Mouse (Mus musculus): ENCODE results near the gene Lrg1. TPM values are rescaled to one million over a fixed set of nuclear protein-coding genes. Genes with fewer than 3 reads are reported as not detected.

The Lrg1 gene
- polyA plus RNA-seq, 1 experiment: 50.0 TPM

GRCm38 (mm10) chr17:56102927-56103326 lies 18.9 kb downstream of the Lrg1 start:
- H3K27ac ChIP-seq (ENCODE audit: control insufficient read depth, insufficient read depth, low read depth, low read length, poor library complexity): no peak overlapping the region
- TF ChIP-seq CTCF (IDR thresholded peaks at IDR 0.05; ENCODE audit: control insufficient read depth, insufficient read depth, low read length): no peak
- no peak for TF ChIP-seq POLR2A (IDR thresholded peaks at IDR 0.05; ENCODE audit: borderline replicate concordance, control insufficient read depth, low read depth, low read length)
- WGBS: 94% methylated on average over 9 of the region's 9 CpGs

GRCm38 (mm10) chr17:56102158-56102557 lies 19.6 kb downstream of the Lrg1 start:
- Histone ChIP-seq H3K27ac (ENCODE audit: control insufficient read depth, insufficient read depth, low read depth, low read length, poor library complexity) (no peak overlapping the region), H3K4me3 (replicated peaks; ENCODE audit: control insufficient read depth, low read depth, low read length) (no peak overlapping the region), H3K4me1 (ENCODE audit: control insufficient read depth, insufficient read depth, low read length) (no peaks in the 10 kb centered on the region; the same call in 1 of the 2 replicates)
- TF ChIP-seq POLR2A (IDR thresholded peaks at IDR 0.05; ENCODE audit: borderline replicate concordance, control insufficient read depth, low read depth, low read length): no peak
- TF ChIP-seq CTCF (IDR thresholded peaks at IDR 0.05; ENCODE audit: control insufficient read depth, insufficient read depth, low read length): no peak
- WGBS: 91% methylated on average over 5 of the region's 5 CpGs

More at GRCm38 (mm10) chr17:56102927-56103326, 18.9 kb downstream of the Lrg1 start:
- H3K4me1 ChIP-seq (ENCODE audit: control insufficient read depth, insufficient read depth, low read length): no peaks in the 10 kb centered on the region; the same call in 1 of the 2 replicates
- H3K4me3 ChIP-seq (replicated peaks; ENCODE audit: control insufficient read depth, low read depth, low read length): no peak overlapping the region

GRCm38 (mm10) chr17:56100811-56101210 lies 21.0 kb downstream of the Lrg1 start:
- TF ChIP-seq CTCF (IDR thresholded peaks at IDR 0.05; ENCODE audit: control insufficient read depth, insufficient read depth, low read length): no peak
- no peak for TF ChIP-seq POLR2A (IDR thresholded peaks at IDR 0.05; ENCODE audit: borderline replicate concordance, control insufficient read depth, low read depth, low read length)
- 84% methylated on average over 3 of the region's 3 CpGs for WGBS
- H3K4me3 ChIP-seq (replicated peaks; ENCODE audit: control insufficient read depth, low read depth, low read length): no peak overlapping the region
- H3K27ac ChIP-seq (ENCODE audit: control insufficient read depth, insufficient read depth, low read depth, low read length, poor library complexity): no peak overlapping the region
- no peaks in the 10 kb centered on the region; the same call in 1 of the 2 replicates for H3K4me1 ChIP-seq (ENCODE audit: control insufficient read depth, insufficient read depth, low read length)

DNA sequence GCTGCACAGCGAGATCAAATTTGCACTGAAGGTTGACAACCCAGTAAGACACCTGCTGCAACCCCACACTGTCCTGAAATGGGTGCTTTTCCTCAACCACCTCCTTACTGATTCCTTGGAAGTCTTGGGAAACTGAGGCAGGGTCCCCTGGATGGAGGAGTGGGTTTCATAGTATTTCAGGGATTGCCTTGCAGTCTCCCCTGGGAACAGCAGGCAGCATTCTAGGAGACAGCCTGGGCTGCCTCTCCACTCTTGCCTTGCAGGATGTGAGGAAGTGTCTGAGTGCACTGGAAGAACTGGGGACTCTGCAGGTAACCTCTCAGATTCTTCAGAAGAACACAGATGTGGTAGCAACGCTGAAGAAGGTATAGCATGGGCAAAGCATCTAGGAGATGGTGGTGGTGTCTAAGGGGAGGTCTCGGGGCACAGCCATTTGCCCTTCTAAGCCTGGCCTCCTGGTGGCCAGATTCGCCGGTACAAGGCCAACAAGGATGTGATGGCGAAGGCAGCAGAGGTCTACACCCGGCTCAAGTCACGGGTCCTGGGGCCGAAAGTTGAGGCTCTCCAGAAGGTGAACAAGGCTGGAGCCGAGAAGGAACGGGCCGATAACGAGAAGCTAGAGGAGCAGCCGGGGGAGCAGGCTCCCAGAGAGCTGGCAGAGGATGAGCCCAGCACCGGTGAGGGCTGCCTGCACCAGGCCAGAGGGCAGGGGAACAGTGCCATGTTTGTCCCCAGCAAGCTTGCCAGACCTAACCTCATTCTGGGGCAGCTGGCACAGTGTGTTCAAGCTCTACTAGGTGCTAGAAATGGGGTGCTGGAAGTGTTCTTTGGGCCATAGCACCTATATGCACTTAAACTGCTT lies 22.9 kb downstream of the Lrg1 start:
- 92% methylated on average over 15 of the region's 15 CpGs for WGBS
- Histone ChIP-seq H3K27ac (ENCODE audit: control insufficient read depth, insufficient read depth, low read depth, low read length, poor library complexity) (no peak overlapping the region), H3K4me1 (ENCODE audit: control insufficient read depth, insufficient read depth, low read length) (no peaks in the 10 kb centered on the region; the same call in 1 of the 2 replicates), H3K4me3 (replicated peaks; ENCODE audit: control insufficient read depth, low read depth, low read length) (no peak overlapping the region)
- TF ChIP-seq CTCF (IDR thresholded peaks at IDR 0.05; ENCODE audit: control insufficient read depth, insufficient read depth, low read length): no peak
- TF ChIP-seq POLR2A (IDR thresholded peaks at IDR 0.05; ENCODE audit: borderline replicate concordance, control insufficient read depth, low read depth, low read length): no peak

DNA sequence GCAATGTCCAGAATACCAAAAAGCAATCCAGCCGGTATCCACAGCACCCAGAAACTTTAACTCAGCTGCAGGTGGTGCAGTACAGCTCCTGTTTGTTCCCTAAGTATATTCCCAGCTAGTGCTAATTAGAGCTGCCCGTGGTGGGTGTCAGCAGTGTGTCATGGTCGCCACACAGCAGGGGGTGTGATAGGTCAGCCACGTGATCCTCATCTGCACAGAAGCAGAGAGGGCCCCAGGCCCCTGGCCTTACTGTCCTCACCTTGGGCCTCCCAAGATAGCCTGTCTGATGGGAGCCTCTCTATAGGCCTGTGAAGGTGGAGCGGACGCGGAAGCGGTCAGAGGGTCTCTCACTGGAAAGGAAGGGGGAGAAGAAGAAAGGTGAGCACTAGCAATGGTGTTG lies 23.6 kb downstream of the Lrg1 start:
- no peak overlapping the region for H3K4me3 ChIP-seq (replicated peaks; ENCODE audit: control insufficient read depth, low read depth, low read length)
- H3K4me1 ChIP-seq (ENCODE audit: control insufficient read depth, insufficient read depth, low read length): no peaks in the 10 kb centered on the region; the same call in 1 of the 2 replicates
- H3K27ac ChIP-seq (ENCODE audit: control insufficient read depth, insufficient read depth, low read depth, low read length, poor library complexity): no peak overlapping the region
- WGBS: 93% methylated on average over 8 of the region's 8 CpGs
- no peak for TF ChIP-seq CTCF (IDR thresholded peaks at IDR 0.05; ENCODE audit: control insufficient read depth, insufficient read depth, low read length)
- no peak for TF ChIP-seq POLR2A (IDR thresholded peaks at IDR 0.05; ENCODE audit: borderline replicate concordance, control insufficient read depth, low read depth, low read length)

GRCm38 (mm10) chr17:56096883-56097282 lies 24.9 kb downstream of the Lrg1 start:
- TF ChIP-seq CTCF (IDR thresholded peaks at IDR 0.05; ENCODE audit: control insufficient read depth, insufficient read depth, low read length) (no peak), POLR2A (IDR thresholded peaks at IDR 0.05; ENCODE audit: borderline replicate concordance, control insufficient read depth, low read depth, low read length) (no peak)
- Histone ChIP-seq H3K4me3 (replicated peaks; ENCODE audit: control insufficient read depth, low read depth, low read length) (no peak overlapping the region), H3K27ac (ENCODE audit: control insufficient read depth, insufficient read depth, low read depth, low read length, poor library complexity) (no peak overlapping the region; the same call in 1 of the 2 replicates), H3K4me1 (ENCODE audit: control insufficient read depth, insufficient read depth, low read length) (no peaks in the 10 kb centered on the region)
- WGBS: 89% methylated on average over 12 of the region's 12 CpGs

DNA sequence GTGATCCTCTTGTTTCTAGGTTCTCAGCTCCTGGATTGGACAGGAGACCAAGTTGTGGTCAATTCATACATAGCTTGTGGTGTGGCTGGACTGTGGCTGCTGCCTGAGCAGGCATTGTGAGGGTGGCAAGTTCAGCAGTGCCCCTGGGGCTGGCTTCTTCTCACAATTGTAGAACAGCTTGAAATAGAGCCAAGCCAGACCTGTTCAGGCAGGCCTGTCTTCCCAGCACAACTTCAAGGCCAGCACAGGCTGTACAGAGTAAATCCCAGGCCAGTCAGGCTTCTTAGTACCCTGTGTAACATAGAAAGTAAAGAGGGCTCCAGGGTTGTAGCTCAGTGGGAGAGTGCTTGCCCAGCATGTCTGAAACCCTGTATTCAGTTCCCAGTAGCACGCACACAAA lies 29.0 kb downstream of the Lrg1 start:
- H3K27ac ChIP-seq (ENCODE audit: control insufficient read depth, insufficient read depth, low read depth, low read length, poor library complexity): no peak overlapping the region
- H3K4me3 ChIP-seq (replicated peaks; ENCODE audit: control insufficient read depth, low read depth, low read length): no peak overlapping the region
- TF ChIP-seq CTCF (IDR thresholded peaks at IDR 0.05; ENCODE audit: control insufficient read depth, insufficient read depth, low read length): no peak
- 95% methylated on average over 1 of the region's 1 CpGs for WGBS
- H3K4me1 ChIP-seq (ENCODE audit: control insufficient read depth, insufficient read depth, low read length): no peaks in the 10 kb centered on the region

DNA sequence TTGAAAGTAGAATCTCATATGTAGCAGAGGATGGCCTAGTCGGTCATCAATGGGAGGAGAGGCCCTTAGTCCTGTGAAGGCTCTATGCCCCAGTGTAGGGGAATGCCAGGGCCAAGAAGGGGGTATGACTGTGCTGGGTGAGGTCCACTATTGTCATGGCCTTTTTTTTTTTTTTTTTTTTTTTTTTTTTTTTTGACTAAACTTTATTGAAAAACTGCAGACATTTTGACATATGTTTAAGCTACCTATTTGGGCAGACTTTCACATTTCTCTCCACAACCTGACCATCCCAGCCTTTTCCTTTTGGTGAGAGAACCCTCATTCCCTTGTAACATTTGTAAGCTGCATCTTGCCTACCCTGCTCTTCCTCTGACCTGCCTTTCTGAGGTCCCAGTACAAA lies 29.5 kb downstream of the Lrg1 start:
- TF ChIP-seq CTCF (IDR thresholded peaks at IDR 0.05; ENCODE audit: control insufficient read depth, insufficient read depth, low read length) (no peak), POLR2A (IDR thresholded peaks at IDR 0.05; ENCODE audit: borderline replicate concordance, control insufficient read depth, low read depth, low read length) (no peak)

More for the DNA sequence above, 29.5 kb downstream of the Lrg1 start:
- 79% methylated on average over 1 of the region's 1 CpGs for WGBS
- Histone ChIP-seq H3K4me1 (ENCODE audit: control insufficient read depth, insufficient read depth, low read length) (no peaks in the 10 kb centered on the region), H3K27ac (ENCODE audit: control insufficient read depth, insufficient read depth, low read depth, low read length, poor library complexity) (no peak overlapping the region), H3K4me3 (replicated peaks; ENCODE audit: control insufficient read depth, low read depth, low read length) (no peak overlapping the region)

Measured in bone marrow, adult 2 months (tissue).